Comparison of ENCODE assay signal across 15 mouse cellular contexts in the genomic region with DNA sequence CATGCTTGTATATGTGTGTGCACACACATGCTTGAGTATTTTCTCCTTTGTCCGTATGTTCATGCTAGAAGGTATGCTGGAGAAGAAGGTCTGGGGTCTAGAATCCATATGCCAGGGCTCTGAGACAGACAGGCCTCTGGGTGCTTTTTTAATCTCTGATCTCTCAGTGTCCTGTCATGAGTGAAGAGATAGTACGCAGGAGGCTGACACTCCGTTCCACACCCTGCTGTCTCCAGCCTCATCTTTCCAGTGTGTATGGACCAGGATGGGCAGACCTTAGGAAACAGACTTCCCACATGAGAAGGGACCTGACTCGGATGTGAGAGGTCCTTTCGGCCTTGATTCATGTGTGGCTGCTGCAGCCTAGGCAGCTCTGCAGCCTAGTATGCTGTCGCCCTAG. TPM values are rescaled to one million over a fixed set of nuclear protein-coding genes. Genes with fewer than 3 reads are reported as not detected.
DNase-seq lines count a peak whose midpoint lies in the region; ATAC-seq and TF ChIP-seq lines count a peak whose summit lies in the region.
"Had no signal": no experiment of that assay in that cellular context is flagged by ENCODE, and none has a peak within 500 bp of the region (broad histone marks: within the 10 kb centered on the region; RNA-seq: fewer than 3 reads in every experiment).

No protein-coding gene starts in this region.

- H3K9ac ChIP-seq in stomach, embryonic 15.5 days, result no peak overlapping the region
- H3K9ac ChIP-seq in stomach, postnatal 0 days (ENCODE audit: low read length), result no peak overlapping the region
- H3K9ac ChIP-seq in intestine, embryonic 16.5 days (ENCODE audit: low read depth, low read length), result no peak overlapping the region
- peak overlapping the region; percentile 9; the same call in 1 of the 2 replicates for H3K9ac ChIP-seq in liver, embryonic 14.5 days (replicated peaks)
- H3K9ac ChIP-seq in heart, embryonic 12.5 days, result no peak overlapping the region
- no peak overlapping the region for H3K9ac ChIP-seq in midbrain, postnatal 0 days (replicated peaks; ENCODE audit: low read length, poor library complexity, severe bottlenecking)

- H3K4me3 ChIP-seq in stomach, embryonic 15.5 days (replicated peaks), result no peak overlapping the region
- no peak overlapping the region for H3K4me3 ChIP-seq in stomach, postnatal 0 days (ENCODE audit: low read depth, low read length)
- no peak overlapping the region for H3K4me3 ChIP-seq in intestine, embryonic 16.5 days (ENCODE audit: low read length)
- H3K4me3 ChIP-seq in liver, embryonic 14.5 days (ENCODE audit: insufficient read depth in 1 of 2, low read depth in 2 of 2, low read length in 2 of 2), result no peak overlapping the region
- no peak overlapping the region for H3K4me3 ChIP-seq in heart, embryonic 12.5 days
- no peak overlapping the region for H3K4me3 ChIP-seq in midbrain, postnatal 0 days (ENCODE audit: low read depth, low read length)
- H3K4me3 ChIP-seq: hindbrain, embryonic 10.5 days had no signal

- DNase-seq in stomach, postnatal 0 days (ENCODE audit: low spot score), result no peak
- DNase-seq in liver, embryonic 14.5 days (ENCODE audit: low read depth in 3 of 3, low spot score in 3 of 3), result peak in 1 of 3 experiments; percentile 30
- DNase-seq in spleen, adult 18-20 months, result no peak
- DNase-seq in midbrain, postnatal 0 days (ENCODE audit: low spot score), result no peak
- DNase-seq: adrenal gland, postnatal 14 days; cerebellum, adult 9-10 months; heart, postnatal 10 days; layer of hippocampus, postnatal 36 days; lung, postnatal 10 days had no signal

- WGBS in stomach, embryonic 15.5 days, result 90% methylated on average over 6 of the region's 6 CpGs
- 92% methylated on average over 6 of the region's 6 CpGs for WGBS in stomach, postnatal 0 days
- WGBS in intestine, embryonic 16.5 days, result 91% methylated on average over 6 of the region's 6 CpGs
- 57% methylated on average over 6 of the region's 6 CpGs for WGBS in liver, embryonic 14.5 days (ENCODE audit: insufficient replicate concordance)
- 82% methylated on average over 6 of the region's 6 CpGs for WGBS in heart, embryonic 12.5 days
- WGBS in midbrain, postnatal 0 days, result 93% methylated on average over 6 of the region's 6 CpGs

- no peak overlapping the region for H3K4me2 ChIP-seq in stomach, embryonic 15.5 days
- H3K4me2 ChIP-seq in stomach, postnatal 0 days (replicated peaks; ENCODE audit: low read depth), result no peak overlapping the region
- H3K4me2 ChIP-seq in intestine, embryonic 16.5 days (ENCODE audit: low read depth, low read length), result no peak overlapping the region
- H3K4me2 ChIP-seq in liver, embryonic 14.5 days (ENCODE audit: low read depth), result peak overlapping the region; percentile 66
- no peak overlapping the region for H3K4me2 ChIP-seq in heart, embryonic 12.5 days
- H3K4me2 ChIP-seq in midbrain, postnatal 0 days (ENCODE audit: low read depth, low read length, poor library complexity, severe bottlenecking), result no peak overlapping the region
- H3K4me2 ChIP-seq: heart, embryonic 11.5 days; midbrain, embryonic 11.5 days had no signal

- H3K9me3 ChIP-seq in stomach, embryonic 15.5 days, result no peaks in the 10 kb centered on the region
- H3K9me3 ChIP-seq in stomach, postnatal 0 days (ENCODE audit: control insufficient read depth, low read length), result no peaks in the 10 kb centered on the region
- no peaks in the 10 kb centered on the region for H3K9me3 ChIP-seq in intestine, embryonic 16.5 days (ENCODE audit: control insufficient read depth, low read length)
- H3K9me3 ChIP-seq in liver, embryonic 14.5 days (ENCODE audit: control insufficient read depth, low read length), result no peaks in the 10 kb centered on the region
- H3K9me3 ChIP-seq in heart, embryonic 12.5 days (replicated peaks), result no peaks in the 10 kb centered on the region
- no peaks in the 10 kb centered on the region for H3K9me3 ChIP-seq in midbrain, postnatal 0 days (ENCODE audit: low read length)
- H3K9me3 ChIP-seq: hindbrain, embryonic 10.5 days had no signal

- no peaks in the 10 kb centered on the region for H3K27me3 ChIP-seq in stomach, embryonic 15.5 days (replicated peaks)
- no peaks in the 10 kb centered on the region for H3K27me3 ChIP-seq in stomach, postnatal 0 days (ENCODE audit: control insufficient read depth, insufficient read depth, low read length)
- no peaks in the 10 kb centered on the region for H3K27me3 ChIP-seq in intestine, embryonic 16.5 days (replicated peaks; ENCODE audit: control insufficient read depth, insufficient read depth, low read length)
- H3K27me3 ChIP-seq in liver, embryonic 14.5 days (ENCODE audit: control insufficient read depth, insufficient read depth, low read length), result no peaks in the 10 kb centered on the region
- H3K27me3 ChIP-seq in heart, embryonic 12.5 days (replicated peaks), result no peaks in the 10 kb centered on the region
- no peaks in the 10 kb centered on the region for H3K27me3 ChIP-seq in midbrain, postnatal 0 days (ENCODE audit: insufficient read depth, low read length)

- no peaks in the 10 kb centered on the region for H3K36me3 ChIP-seq in stomach, embryonic 15.5 days
- H3K36me3 ChIP-seq in stomach, postnatal 0 days (ENCODE audit: control insufficient read depth, insufficient read depth, low read length), result no peaks in the 10 kb centered on the region
- H3K36me3 ChIP-seq in intestine, embryonic 16.5 days (ENCODE audit: control insufficient read depth, insufficient read depth, low read length), result no peaks in the 10 kb centered on the region
- peaks cover 7% of the 10 kb centered on the region for H3K36me3 ChIP-seq in liver, embryonic 14.5 days (replicated peaks; ENCODE audit: control insufficient read depth, insufficient read depth, low read depth)
- H3K36me3 ChIP-seq in heart, embryonic 12.5 days, result peaks cover 16% of the 10 kb centered on the region
- no peaks in the 10 kb centered on the region for H3K36me3 ChIP-seq in midbrain, postnatal 0 days (ENCODE audit: insufficient read depth, low read length)

- H3K4me1 ChIP-seq in stomach, embryonic 15.5 days, result peaks cover 23% of the 10 kb centered on the region
- H3K4me1 ChIP-seq in stomach, postnatal 0 days (replicated peaks; ENCODE audit: control insufficient read depth, insufficient read depth), result peaks cover under 1% of the 10 kb centered on the region
- peaks cover 38% of the 10 kb centered on the region for H3K4me1 ChIP-seq in intestine, embryonic 16.5 days (ENCODE audit: control insufficient read depth, insufficient read depth, low read length)
- peaks cover 51 to 57% of the 10 kb centered on the region in 2 experiments for H3K4me1 ChIP-seq in liver, embryonic 14.5 days (replicated peaks; ENCODE audit: control insufficient read depth in 2 of 2, insufficient read depth in 2 of 2, low read length in 1 of 2)
- peaks cover 41% of the 10 kb centered on the region for H3K4me1 ChIP-seq in heart, embryonic 12.5 days (replicated peaks)
- H3K4me1 ChIP-seq in midbrain, postnatal 0 days (ENCODE audit: insufficient read depth, low read length), result 0 out of 2 replicates have a peak, but pooled peaks cover 2% of the 10 kb centered on the region

- no peak for TF ChIP-seq CTCF in stomach, postnatal 0 days (IDR thresholded peaks at IDR 0.05; ENCODE audit: low read depth)
- no peak for TF ChIP-seq CTCF in liver, embryonic 14.5 days (IDR thresholded peaks at IDR 0.05; ENCODE audit: low read depth)
- no peak for TF ChIP-seq CTCF in midbrain, postnatal 0 days (IDR thresholded peaks at IDR 0.05)

- TF ChIP-seq EP300 in stomach, postnatal 0 days (optimal IDR thresholded peaks at IDR 0.05), result no peak
- TF ChIP-seq EP300 in liver, embryonic 14.5 days (IDR thresholded peaks at IDR 0.05; ENCODE audit: low read depth), result 0 out of 2 replicates have a peak, but pooled peaks have one; percentile 11

- peak; percentile 32; the same call in 1 of the 2 replicates for ATAC-seq in stomach, embryonic 15.5 days (ENCODE audit: insufficient read depth, low FRiP score, low read depth)
- no peak for ATAC-seq in stomach, postnatal 0 days (ENCODE audit: low FRiP score, low TSS enrichment)
- ATAC-seq in intestine, embryonic 16.5 days, result no peak
- peak; percentile 61 for ATAC-seq in liver, embryonic 14.5 days (ENCODE audit: insufficient read depth)
- ATAC-seq in heart, embryonic 12.5 days (ENCODE audit: insufficient number of reproducible peaks, low FRiP score), result no peak
- no peak for ATAC-seq in midbrain, postnatal 0 days (ENCODE audit: low FRiP score)

- no peak overlapping the region for H3K27ac ChIP-seq in stomach, embryonic 15.5 days
- H3K27ac ChIP-seq in stomach, postnatal 0 days (replicated peaks), result no peak overlapping the region
- peak overlapping the region; percentile 75 for H3K27ac ChIP-seq in intestine, embryonic 16.5 days (ENCODE audit: low read length)
- H3K27ac ChIP-seq in liver, embryonic 14.5 days, result peak overlapping the region; percentile 78
- H3K27ac ChIP-seq in heart, embryonic 12.5 days (ENCODE audit: poor library complexity, severe bottlenecking), result no peak overlapping the region
- no peak overlapping the region for H3K27ac ChIP-seq in midbrain, postnatal 0 days (ENCODE audit: low read depth, low read length)
- H3K27ac ChIP-seq: hindbrain, embryonic 10.5 days had no signal

RNA-seq across cellular contexts. Expression of a gene that starts 59.9 kb away (rescaled TPM):
- 89.8 and 100 TPM in 2 replicates for polyA plus RNA-seq in stomach, embryonic 15.5 days (2015; fragmentation: Nextera tagmentation; extraction: Ambion mirVana)
- 52.6 and 54.6 TPM in 2 replicates for polyA plus RNA-seq in stomach, postnatal 0 days (2015; fragmentation: Nextera tagmentation; extraction: Ambion mirVana)
- 112 and 117 TPM in 2 replicates for polyA plus RNA-seq in intestine, embryonic 16.5 days (2015; fragmentation: Nextera tagmentation; extraction: Ambion mirVana)
- polyA plus RNA-seq in liver, embryonic 14.5 days (2012; rRNA removed), result 36.4 and 38.8 TPM in 2 replicates
- polyA plus RNA-seq in liver, embryonic 14.5 days (2014; fragmentation: Nextera tagmentation; extraction: Ambion mirVana), result 57.9 and 65.4 TPM in 2 replicates
- polyA plus RNA-seq in heart, embryonic 12.5 days (2016; fragmentation: Nextera tagmentation; extraction: Ambion mirVana), result 84.4 and 87.0 TPM in 2 replicates
- total RNA-seq in midbrain, postnatal 0 days (2014; rRNA removed), result 51.7 and 53.3 TPM in 2 replicates
- polyA plus RNA-seq in midbrain, postnatal 0 days (2015; fragmentation: Nextera tagmentation; extraction: Ambion mirVana), result 71.5 and 76.7 TPM in 2 replicates

RNA-seq across cellular contexts. Expression of a gene that starts 60.0 kb away (rescaled TPM):
- polyA plus RNA-seq in stomach, embryonic 15.5 days (2015; fragmentation: Nextera tagmentation; extraction: Ambion mirVana), result 6.1 and 7.5 TPM in 2 replicates
- 5.6 and 6.2 TPM in 2 replicates for polyA plus RNA-seq in stomach, postnatal 0 days (2015; fragmentation: Nextera tagmentation; extraction: Ambion mirVana)
- 7.2 and 7.7 TPM in 2 replicates for polyA plus RNA-seq in intestine, embryonic 16.5 days (2015; fragmentation: Nextera tagmentation; extraction: Ambion mirVana)
- polyA plus RNA-seq in liver, embryonic 14.5 days (2012; rRNA removed), result 1.7 and 1.9 TPM in 2 replicates
- polyA plus RNA-seq in liver, embryonic 14.5 days (2014; fragmentation: Nextera tagmentation; extraction: Ambion mirVana), result 1.2 and 2.0 TPM in 2 replicates
- polyA plus RNA-seq in heart, embryonic 12.5 days (2016; fragmentation: Nextera tagmentation; extraction: Ambion mirVana), result 4.5 and 5.9 TPM in 2 replicates
- 5.1 and 20.5 TPM in 2 replicates for total RNA-seq in midbrain, postnatal 0 days (2014; rRNA removed)
- 4.6 and 5.6 TPM in 2 replicates for polyA plus RNA-seq in midbrain, postnatal 0 days (2015; fragmentation: Nextera tagmentation; extraction: Ambion mirVana)

Comparison
In these comparisons a context has a peak if more than half of its experiments do, and no peak if none do; other contexts are left out.
1. ATAC-seq: peak in stomach, embryonic 15.5 days (single experiment) and liver, embryonic 14.5 days (single experiment); none in stomach, postnatal 0 days (single experiment), intestine, embryonic 16.5 days (single experiment), heart, embryonic 12.5 days (single experiment) and midbrain, postnatal 0 days (single experiment).
2. H3K27ac ChIP-seq: peak in intestine, embryonic 16.5 days (single experiment) and liver, embryonic 14.5 days (single experiment); none in stomach, embryonic 15.5 days (single experiment), stomach, postnatal 0 days (single experiment), heart, embryonic 12.5 days (single experiment) and midbrain, postnatal 0 days (single experiment).